Mouse (Mus musculus) Patski (cell line): ENCODE data around the gene Camta1. TPM values are rescaled to one million over a fixed set of nuclear protein-coding genes. Genes with fewer than 3 reads are reported as not detected.

ENCODE experiments used
- ATAC-seq: fragments of 100-300 bp; one replicate; pipeline ENCODE4 v1.8.0; 2021
- CTCF ChIA-PET: fragments of 350-600 bp; sonication (Branson Sonifier 250); formaldehyde crosslinking; loops from one replicate; lab custom pipeline; 2022; ENCODE audit warnings: inconsistent platforms; lab: Charles Lee
- POLR2A ChIA-PET: fragments of 350-600 bp; sonication (Branson Sonifier 250); formaldehyde crosslinking; loops from one replicate; lab custom pipeline; 2022; ENCODE audit warnings: antibody characterized with exemption, inconsistent platforms; lab: Charles Lee
- DNase-seq: peaks from one replicate; pipeline ENCODE4 v3.0.0-alpha.2; 2011; ENCODE audit warnings: low read depth, low spot score
- H3K27me3 ChIP-seq: fragments of 371-371 bp; one replicate; pipeline ENCODE4 v1.5.1; 2021
- CTCF ChIP-seq: fragments of 100-300 bp; IDR thresholded peaks from one replicate; pipeline ENCODE4 v1.5.1; 2021
- in situ Hi-C: fragments of 300-500 bp; cut with MboI; formaldehyde crosslinking; loops from 3 replicates; pipeline ENCODE4 v1.11.1; 2018; ENCODE audit warnings: low pct_unique_long_range_greater_than_20kb, mixed read lengths
- polyA plus RNA-seq: library from polyadenylated mRNA; unstranded; gene quantifications from one replicate; pipeline ENCODE4 v1.2.3, GENCODE M21; 2021

Gene Camta1
- polyA plus RNA-seq, 1 experiment from 2014 or later = 28.0 TPM

- TF ChIP-seq CTCF = no peak
These were observed 136.8 kb downstream of the Camta1 start for GRCm38 (mm10) chr4:151724897-151725296.

DNA sequence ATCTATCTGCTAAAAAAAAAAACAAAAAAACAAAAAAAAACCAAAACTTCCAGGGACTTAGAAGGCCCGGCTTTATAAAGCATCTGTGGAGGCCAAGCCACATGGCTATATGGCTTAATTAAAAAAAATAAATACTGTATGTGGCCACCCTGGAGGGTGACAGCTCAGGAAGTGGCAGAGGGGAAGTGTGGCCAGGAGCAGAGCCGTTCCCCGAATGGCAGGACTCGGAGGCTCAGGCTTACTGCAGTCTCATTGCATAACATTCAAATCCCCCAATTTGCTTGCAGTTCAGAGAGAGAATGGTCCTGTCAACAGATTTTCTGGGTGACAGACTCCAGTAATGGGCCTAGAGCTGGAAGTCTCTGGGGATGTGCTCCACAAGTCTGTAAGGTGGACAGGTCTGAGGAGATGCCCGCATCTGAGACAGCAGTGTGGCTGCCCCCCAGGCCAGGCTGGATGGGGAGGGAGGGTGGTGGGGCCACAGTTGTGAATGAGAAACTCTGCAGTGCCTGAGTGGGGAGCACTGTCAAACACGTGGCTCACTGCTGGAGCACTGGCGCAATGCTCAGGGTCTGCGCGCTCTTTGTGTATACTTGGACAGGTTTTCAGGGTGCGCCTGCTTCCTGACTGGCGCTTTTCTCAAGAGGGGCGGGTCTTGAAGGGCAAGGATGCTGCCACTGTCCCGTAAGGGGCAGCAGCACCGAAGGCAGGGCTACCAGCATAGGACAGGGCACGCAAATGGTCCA, 140.8 kb downstream of the Camta1 start:
- H3K27me3 ChIP-seq = no peaks in the 10 kb centered on the region
- ChIA-PET POLR2A (no interaction called here), CTCF (no interaction called here)
- ATAC-seq = no peak
- in situ Hi-C loops = no loop called here
- no peak for DNase-seq
- TF ChIP-seq CTCF = no peak

More at GRCm38 (mm10) chr4:151724897-151725296, 136.8 kb downstream of the Camta1 start:
- in situ Hi-C loops = no loop called here
- H3K27me3 ChIP-seq = peaks cover 4% of the 10 kb centered on the region
- POLR2A ChIA-PET = no interaction called here
- no peak for DNase-seq
- no peak for ATAC-seq
- CTCF ChIA-PET = no interaction called here

DNA sequence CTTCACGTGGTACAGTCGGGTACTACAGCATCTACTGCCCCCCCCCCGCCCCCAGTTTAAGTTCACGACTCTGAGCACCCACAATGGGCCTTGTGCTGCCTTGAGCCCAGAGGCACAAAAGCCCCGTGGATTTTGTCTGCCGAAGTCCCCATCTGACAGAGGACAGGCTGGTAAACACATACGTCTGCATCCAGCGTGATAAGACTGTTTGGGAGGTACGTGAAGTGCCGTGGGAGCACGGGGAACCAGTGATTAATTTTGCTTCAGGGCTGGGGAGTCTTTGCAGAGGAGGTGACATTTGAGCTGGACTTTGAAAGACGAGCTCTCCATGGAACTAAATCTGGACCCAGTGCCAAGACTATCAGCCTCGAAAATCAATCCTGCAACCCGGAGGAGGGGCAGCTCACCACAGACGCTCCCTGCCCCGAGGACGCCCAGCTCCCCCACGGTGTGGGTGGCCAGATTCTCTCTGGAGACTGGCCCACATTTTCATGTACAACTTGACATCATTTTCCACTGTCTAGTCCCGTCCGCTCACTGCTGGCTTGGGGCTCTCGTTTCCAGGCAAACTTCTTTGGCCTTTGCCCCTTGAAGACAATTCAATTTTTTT, 142.7 kb downstream of the Camta1 start:
- ATAC-seq = no peak
- no peak for DNase-seq
- POLR2A ChIA-PET = no interaction called here
- in situ Hi-C loops = no loop called here
- H3K27me3 ChIP-seq = no peaks in the 10 kb centered on the region
- CTCF ChIA-PET = no interaction called here
- no peak for TF ChIP-seq CTCF

- in situ Hi-C loops = no loop called here
These were observed 143.8 kb downstream of the Camta1 start for GRCm38 (mm10) chr4:151717864-151718263.

GRCm38 (mm10) chr4:151713714-151714113, 148.0 kb downstream of the Camta1 start:
- in situ Hi-C loops = no loop called here
- no peak for ATAC-seq
- H3K27me3 ChIP-seq = peaks cover 3% of the 10 kb centered on the region
- ChIA-PET CTCF (no interaction called here), POLR2A (no interaction called here)
- TF ChIP-seq CTCF = no peak
- no peak for DNase-seq

More at GRCm38 (mm10) chr4:151717864-151718263, 143.8 kb downstream of the Camta1 start:
- no peak for DNase-seq
- ChIA-PET POLR2A (no interaction called here), CTCF (no interaction called here)
- ATAC-seq = no peak
- TF ChIP-seq CTCF = no peak
- no peaks in the 10 kb centered on the region for H3K27me3 ChIP-seq

DNA sequence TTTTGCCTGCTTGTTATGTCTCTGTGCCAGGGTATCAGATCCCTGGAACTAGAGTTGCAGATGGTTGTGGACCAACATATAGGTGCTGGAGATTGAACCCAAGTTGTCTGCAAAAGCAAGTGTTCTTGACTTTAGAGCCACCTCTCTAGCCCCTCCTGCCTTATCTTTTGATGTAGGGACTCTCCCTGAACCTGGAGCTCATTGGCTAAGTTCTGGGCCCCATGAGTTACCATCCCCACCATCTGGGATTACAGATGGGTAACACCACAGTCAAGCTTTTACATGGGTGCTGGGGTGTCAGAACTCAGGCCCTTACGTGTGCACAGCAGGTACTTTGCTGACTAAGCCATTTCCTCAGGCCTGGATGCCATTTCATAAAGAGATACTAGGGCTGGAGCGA, 150.3 kb downstream of the Camta1 start:
- ATAC-seq = no peak
- in situ Hi-C loops = no loop called here
- DNase-seq = no peak
- no peak for TF ChIP-seq CTCF
- ChIA-PET CTCF (no interaction called here), POLR2A (no interaction called here)
- peaks cover 3% of the 10 kb centered on the region for H3K27me3 ChIP-seq

DNA sequence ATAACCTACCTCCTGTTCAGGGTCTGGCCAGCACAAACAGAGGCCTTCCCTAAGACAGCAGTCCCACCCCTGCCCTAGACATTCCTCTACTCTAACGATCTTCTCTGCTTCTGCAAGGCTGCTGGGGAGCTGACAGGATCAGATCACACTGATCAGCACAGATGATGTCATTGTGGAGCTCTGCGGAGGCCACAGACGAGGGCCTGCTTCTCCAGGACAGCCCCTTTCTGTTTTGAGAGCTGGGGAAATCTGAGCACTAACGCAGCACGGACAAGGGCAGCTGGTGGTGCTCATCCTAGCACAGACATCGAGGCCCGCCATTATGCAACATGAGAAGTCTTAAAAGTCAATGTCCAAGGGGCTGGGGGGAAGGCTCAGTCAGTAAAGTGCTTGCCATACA, 151.2 kb downstream of the Camta1 start:
- ATAC-seq = no peak
- ChIA-PET CTCF (no interaction called here), POLR2A (interaction anchor here (0.6 kb wide), 1 partner anchor 1209 kb away, joined by 3 read pairs; no protein-coding TSS in a partner anchor)
- no peak for TF ChIP-seq CTCF
- DNase-seq = no peak
- in situ Hi-C loops = no loop called here
- peaks cover 3% of the 10 kb centered on the region for H3K27me3 ChIP-seq

DNA sequence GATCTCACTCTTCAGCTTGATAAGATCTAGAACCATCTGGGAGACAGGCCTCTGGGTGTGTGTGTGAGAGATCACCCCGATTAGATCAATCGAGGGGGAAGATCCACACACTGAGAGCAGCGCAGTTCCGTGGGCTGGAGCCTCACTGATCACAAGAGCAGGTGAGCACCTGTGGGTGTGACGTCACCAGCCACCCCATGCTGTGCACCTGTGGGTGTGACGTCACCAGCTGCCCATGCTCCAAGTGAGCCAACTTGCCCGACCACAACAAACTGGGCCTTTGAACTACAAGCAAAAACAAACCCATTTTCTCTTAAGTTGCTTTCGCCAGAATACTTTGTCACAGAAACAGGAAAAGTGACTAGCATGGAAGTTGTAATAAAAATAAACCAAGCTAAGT, 152.4 kb downstream of the Camta1 start:
- ChIA-PET POLR2A (no interaction called here), CTCF (no interaction called here)
- peaks cover 3% of the 10 kb centered on the region for H3K27me3 ChIP-seq
- no peak for TF ChIP-seq CTCF
- in situ Hi-C loops = no loop called here
- DNase-seq (no peak), ATAC-seq (no peak)

GRCm38 (mm10) chr4:151703069-151703735, 158.5 kb downstream of the Camta1 start:
- in situ Hi-C loops = no loop called here
- POLR2A ChIA-PET = no interaction called here
- no peaks in the 10 kb centered on the region for H3K27me3 ChIP-seq
- no peak for TF ChIP-seq CTCF
- DNase-seq (no peak), ATAC-seq (no peak)
- CTCF ChIA-PET = no interaction called here

GRCm38 (mm10) chr4:151702463-151702862, 159.2 kb downstream of the Camta1 start:
- POLR2A ChIA-PET = no interaction called here
- in situ Hi-C loops = no loop called here
- no peaks in the 10 kb centered on the region for H3K27me3 ChIP-seq
- CTCF ChIA-PET = no interaction called here
- no peak for DNase-seq
- no peak for ATAC-seq
- no peak for TF ChIP-seq CTCF

- no peak for TF ChIP-seq CTCF
- ATAC-seq = no peak
- POLR2A ChIA-PET = no interaction called here
These were observed 165.7 kb downstream of the Camta1 start for GRCm38 (mm10) chr4:151695984-151696383.

More at GRCm38 (mm10) chr4:151695984-151696383, 165.7 kb downstream of the Camta1 start:
- H3K27me3 ChIP-seq = peaks cover 3% of the 10 kb centered on the region
- in situ Hi-C loops = no loop called here
- CTCF ChIA-PET = no interaction called here
- DNase-seq = no peak
